Mouse (Mus musculus): Measurements from ENCODE around the gene Sh3bgr. TPM values are rescaled to one million over a fixed set of nuclear protein-coding genes. Genes with fewer than 3 reads are reported as not detected.
A peak's percentile ranks its signal among the peaks of the same experiment; 100 is the strongest.

Gene Sh3bgr
- 50.3 and 60.9 TPM in 2 replicates for polyA plus RNA-seq (2015; fragmentation: Nextera tagmentation; extraction: Ambion mirVana)

GRCm38 (mm10) chr16:96199913-96200701, at the start of gene Sh3bgr:
TSS of gene Sh3bgr (plus strand) at chr16:96200450.
- H3K27me3 ChIP-seq (ENCODE audit: control insufficient read depth, insufficient read depth, low read length) = no peaks in the 10 kb centered on the region
- H3K4me2 ChIP-seq (ENCODE audit: low read depth, low read length) = peak within 1 kb of the TSS; percentile 56
- H3K9ac ChIP-seq (ENCODE audit: low read length) = peak within 1 kb of the TSS; percentile 63
- H3K4me3 ChIP-seq (replicated peaks; ENCODE audit: low read length) = peak within 1 kb of the TSS; percentile 36
- H3K27ac ChIP-seq (ENCODE audit: low read length) = peak within 1 kb of the TSS; percentile 49
- 0 out of 2 replicates have a peak, but pooled peaks cover 3% of the 10 kb centered on the region for H3K4me1 ChIP-seq (ENCODE audit: control insufficient read depth, insufficient read depth, low read length)
- 6% methylated on average over 20 of the region's 20 CpGs for WGBS
- 0 out of 2 replicates have a peak, but pooled peaks cover 1% of the 10 kb centered on the region for H3K9me3 ChIP-seq (replicated peaks; ENCODE audit: control insufficient read depth, low read length)
- peak; percentile 93 for ATAC-seq (ENCODE audit: insufficient read depth, low FRiP score)
- H3K36me3 ChIP-seq (ENCODE audit: control insufficient read depth, insufficient read depth, low read length) = no peaks in the 10 kb centered on the region

DNA sequence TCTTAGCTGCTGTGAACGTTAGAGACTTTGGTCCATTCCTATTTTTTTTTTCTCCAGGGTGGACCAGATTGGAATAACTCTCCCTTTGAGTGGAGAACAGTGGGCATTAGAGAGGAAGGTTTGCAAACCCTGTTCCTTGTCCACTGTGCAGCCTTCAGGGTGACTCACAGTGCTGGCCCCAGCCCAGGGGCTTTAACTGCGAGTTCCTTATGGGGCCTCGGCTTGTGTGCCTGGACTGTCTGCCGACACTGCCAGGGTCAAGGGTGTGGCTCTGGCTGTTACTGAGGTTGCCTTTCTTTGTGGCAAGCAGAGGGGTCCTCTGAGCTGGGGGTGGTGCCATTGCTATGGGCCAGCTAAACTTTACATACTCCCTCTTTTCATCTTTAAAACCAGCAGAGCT, 49.3 kb upstream of the Sh3bgr start:
- no peaks in the 10 kb centered on the region for H3K36me3 ChIP-seq (ENCODE audit: control insufficient read depth, insufficient read depth, low read length)
- peak overlapping the region; percentile 60 for H3K27ac ChIP-seq (ENCODE audit: low read length)
- peak overlapping the region; percentile 38; the same call in 1 of the 2 replicates for H3K9ac ChIP-seq (ENCODE audit: low read length)
- ATAC-seq (ENCODE audit: insufficient read depth, low FRiP score) = no peak
- no peak overlapping the region for H3K4me3 ChIP-seq (replicated peaks; ENCODE audit: low read length)
- H3K9me3 ChIP-seq (replicated peaks; ENCODE audit: control insufficient read depth, low read length) = no peaks in the 10 kb centered on the region
- H3K27me3 ChIP-seq (ENCODE audit: control insufficient read depth, insufficient read depth, low read length) = no peaks in the 10 kb centered on the region
- peaks cover 26% of the 10 kb centered on the region for H3K4me1 ChIP-seq (ENCODE audit: control insufficient read depth, insufficient read depth, low read length)
- WGBS = 36% methylated on average over 4 of the region's 4 CpGs
- H3K4me2 ChIP-seq (ENCODE audit: low read depth, low read length) = no peak overlapping the region

DNA sequence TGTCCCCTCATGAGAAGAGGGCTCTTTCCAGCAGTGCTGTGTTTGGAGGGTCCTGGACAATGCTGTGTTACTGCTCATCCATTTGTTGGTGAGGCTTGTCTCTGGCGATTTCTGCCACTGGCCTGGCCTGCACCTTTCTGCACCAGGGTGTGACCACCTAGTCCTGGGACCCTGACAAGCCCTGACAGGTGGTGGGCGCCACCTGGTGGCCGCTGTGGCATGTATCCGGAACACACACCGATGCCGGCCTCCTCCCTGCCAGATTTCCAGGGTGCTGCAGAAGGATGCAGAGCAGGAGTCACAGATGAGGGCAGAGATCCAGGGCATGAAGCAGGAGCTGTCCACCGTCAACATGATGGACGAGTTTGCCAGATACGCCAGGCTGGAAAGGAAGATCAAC, 48.7 kb upstream of the Sh3bgr start:
- Histone ChIP-seq H3K9me3 (replicated peaks; ENCODE audit: control insufficient read depth, low read length) (no peaks in the 10 kb centered on the region), H3K4me1 (ENCODE audit: control insufficient read depth, insufficient read depth, low read length) (peaks cover 20% of the 10 kb centered on the region), H3K27me3 (ENCODE audit: control insufficient read depth, insufficient read depth, low read length) (no peaks in the 10 kb centered on the region), H3K4me2 (ENCODE audit: low read depth, low read length) (no peak overlapping the region), H3K9ac (ENCODE audit: low read length) (peak overlapping the region; percentile 38; the same call in 1 of the 2 replicates), H3K4me3 (replicated peaks; ENCODE audit: low read length) (no peak overlapping the region), H3K36me3 (ENCODE audit: control insufficient read depth, insufficient read depth, low read length) (no peaks in the 10 kb centered on the region), H3K27ac (ENCODE audit: low read length) (peak overlapping the region; percentile 60; the same call in 1 of the 2 replicates)
- WGBS = 14% methylated on average over 9 of the region's 9 CpGs
- ATAC-seq (ENCODE audit: insufficient read depth, low FRiP score) = peak; percentile 53

DNA sequence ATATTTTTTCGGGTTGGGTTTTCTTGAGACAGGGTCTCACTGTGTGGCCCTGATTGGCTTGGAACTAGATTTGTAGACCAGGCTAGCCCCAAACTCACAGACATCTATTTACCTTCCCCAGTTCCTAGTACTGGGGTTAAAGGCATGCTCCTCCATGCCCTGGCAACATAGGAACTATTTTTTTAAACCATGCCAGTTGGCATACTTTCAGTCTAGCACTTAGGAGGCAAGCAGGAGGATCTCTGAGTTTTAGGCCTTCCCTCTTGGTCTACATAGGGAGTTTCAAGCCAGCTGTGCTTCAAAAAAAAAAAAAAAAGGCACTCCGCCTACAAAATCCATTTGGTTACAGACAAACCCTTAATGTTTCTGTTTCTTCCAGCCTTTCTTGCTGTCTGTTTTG, 45.8 kb upstream of the Sh3bgr start:
- 83% methylated on average over 2 of the region's 2 CpGs for WGBS
- Histone ChIP-seq H3K9me3 (replicated peaks; ENCODE audit: control insufficient read depth, low read length) (no peaks in the 10 kb centered on the region), H3K27me3 (ENCODE audit: control insufficient read depth, insufficient read depth, low read length) (no peaks in the 10 kb centered on the region), H3K4me1 (ENCODE audit: control insufficient read depth, insufficient read depth, low read length) (peaks cover 20% of the 10 kb centered on the region), H3K4me2 (ENCODE audit: low read depth, low read length) (no peak overlapping the region), H3K27ac (ENCODE audit: low read length) (peak overlapping the region; percentile 87; the same call in 1 of the 2 replicates), H3K9ac (ENCODE audit: low read length) (no peak overlapping the region), H3K36me3 (ENCODE audit: control insufficient read depth, insufficient read depth, low read length) (no peaks in the 10 kb centered on the region), H3K4me3 (replicated peaks; ENCODE audit: low read length) (no peak overlapping the region)
- ATAC-seq (ENCODE audit: insufficient read depth, low FRiP score) = no peak

DNA sequence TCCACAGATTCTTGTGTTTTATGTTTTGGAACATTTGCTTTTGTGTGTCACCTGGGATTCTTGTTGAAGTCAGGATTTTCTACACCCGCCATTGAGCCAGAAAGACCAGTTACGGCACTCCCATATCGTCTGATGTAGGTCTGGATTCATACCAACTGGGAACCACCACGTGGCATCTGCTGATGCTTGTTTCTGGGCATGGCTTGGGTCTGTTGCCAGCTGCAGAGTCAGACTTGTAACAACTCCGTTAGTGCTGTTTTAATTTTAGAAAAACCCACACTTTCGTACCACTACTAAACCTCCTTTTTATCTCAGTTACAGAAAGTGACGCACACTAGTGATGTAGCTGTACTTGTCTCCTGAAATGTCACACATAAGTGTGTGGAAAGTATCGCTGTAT, 44.2 kb upstream of the Sh3bgr start:
- Histone ChIP-seq H3K4me1 (ENCODE audit: control insufficient read depth, insufficient read depth, low read length) (peaks cover 15% of the 10 kb centered on the region), H3K27ac (ENCODE audit: low read length) (peak overlapping the region; percentile 87), H3K36me3 (ENCODE audit: control insufficient read depth, insufficient read depth, low read length) (no peaks in the 10 kb centered on the region), H3K4me2 (ENCODE audit: low read depth, low read length) (no peak overlapping the region), H3K9me3 (replicated peaks; ENCODE audit: control insufficient read depth, low read length) (no peaks in the 10 kb centered on the region), H3K4me3 (replicated peaks; ENCODE audit: low read length) (no peak overlapping the region), H3K27me3 (ENCODE audit: control insufficient read depth, insufficient read depth, low read length) (no peaks in the 10 kb centered on the region), H3K9ac (ENCODE audit: low read length) (no peak overlapping the region)
- ATAC-seq (ENCODE audit: insufficient read depth, low FRiP score) = no peak
- 78% methylated on average over 8 of the region's 8 CpGs for WGBS

GRCm38 (mm10) chr16:96157171-96157570, 43.1 kb upstream of the Sh3bgr start:
- ATAC-seq (ENCODE audit: insufficient read depth, low FRiP score) = no peak
- no peak overlapping the region for H3K4me2 ChIP-seq (ENCODE audit: low read depth, low read length)
- no peak overlapping the region for H3K4me3 ChIP-seq (replicated peaks; ENCODE audit: low read length)
- H3K27ac ChIP-seq (ENCODE audit: low read length) = 0 out of 2 replicates have a peak overlapping the region, but pooled peaks have one; percentile 49
- H3K27me3 ChIP-seq (ENCODE audit: control insufficient read depth, insufficient read depth, low read length) = no peaks in the 10 kb centered on the region
- H3K9ac ChIP-seq (ENCODE audit: low read length) = no peak overlapping the region
- peaks cover 7% of the 10 kb centered on the region for H3K4me1 ChIP-seq (ENCODE audit: control insufficient read depth, insufficient read depth, low read length)
- no peaks in the 10 kb centered on the region for H3K36me3 ChIP-seq (ENCODE audit: control insufficient read depth, insufficient read depth, low read length)
- no peaks in the 10 kb centered on the region for H3K9me3 ChIP-seq (replicated peaks; ENCODE audit: control insufficient read depth, low read length)
- 91% methylated on average over 11 of the region's 11 CpGs for WGBS

GRCm38 (mm10) chr16:96158511-96159080, 41.7 kb upstream of the Sh3bgr start:
- Histone ChIP-seq H3K4me2 (ENCODE audit: low read depth, low read length) (peak overlapping the region; percentile 98), H3K9me3 (replicated peaks; ENCODE audit: control insufficient read depth, low read length) (no peaks in the 10 kb centered on the region), H3K4me3 (replicated peaks; ENCODE audit: low read length) (peak overlapping the region; percentile 61), H3K27me3 (ENCODE audit: control insufficient read depth, insufficient read depth, low read length) (no peaks in the 10 kb centered on the region), H3K27ac (ENCODE audit: low read length) (peak overlapping the region; percentile 12; the same call in 1 of the 2 replicates), H3K4me1 (ENCODE audit: control insufficient read depth, insufficient read depth, low read length) (peaks cover 7% of the 10 kb centered on the region), H3K9ac (ENCODE audit: low read length) (peak overlapping the region; percentile 92), H3K36me3 (ENCODE audit: control insufficient read depth, insufficient read depth, low read length) (no peaks in the 10 kb centered on the region)
- no peak for ATAC-seq (ENCODE audit: insufficient read depth, low FRiP score)
- WGBS = 55% methylated on average over 12 of the region's 12 CpGs

DNA sequence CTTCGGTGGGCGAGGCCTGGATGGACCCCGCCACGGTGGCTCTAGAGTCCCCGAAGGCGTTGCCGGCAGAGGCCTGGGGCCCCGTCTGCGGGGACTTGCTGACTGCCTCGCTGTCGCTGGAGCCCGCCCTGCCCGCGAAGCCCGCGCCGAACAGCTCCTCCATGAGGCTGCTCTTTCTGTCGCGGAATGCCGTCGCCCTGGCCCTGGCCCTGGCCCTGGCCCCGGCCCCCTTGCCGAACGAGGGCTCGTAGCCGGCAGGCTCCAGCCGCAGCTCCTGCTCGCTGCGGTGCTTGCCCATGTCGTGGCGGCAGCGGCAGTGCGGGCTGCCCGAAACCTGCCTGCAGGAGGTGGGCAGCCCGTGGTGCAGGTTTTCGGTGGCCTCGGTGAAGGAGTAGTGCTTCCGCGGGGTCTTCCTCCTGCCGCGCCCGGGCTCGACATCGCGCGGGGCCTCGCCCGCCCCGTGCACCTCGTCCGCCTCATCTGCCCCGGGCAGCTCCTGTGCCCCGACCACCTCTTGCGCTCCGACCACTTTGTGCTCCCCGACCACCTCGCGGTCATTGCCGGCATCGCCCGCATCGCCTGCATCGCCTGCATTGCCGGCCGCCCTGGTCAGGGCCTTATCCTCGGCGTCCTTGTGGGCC, 41.0 kb upstream of the Sh3bgr start:
- Histone ChIP-seq H3K4me2 (ENCODE audit: low read depth, low read length) (peak overlapping the region; percentile 98), H3K9me3 (replicated peaks; ENCODE audit: control insufficient read depth, low read length) (no peaks in the 10 kb centered on the region), H3K27ac (ENCODE audit: low read length) (peak overlapping the region; percentile 75), H3K4me1 (ENCODE audit: control insufficient read depth, insufficient read depth, low read length) (peaks cover 7% of the 10 kb centered on the region), H3K27me3 (ENCODE audit: control insufficient read depth, insufficient read depth, low read length) (no peaks in the 10 kb centered on the region), H3K4me3 (replicated peaks; ENCODE audit: low read length) (peak overlapping the region; percentile 61), H3K9ac (ENCODE audit: low read length) (peak overlapping the region; percentile 92), H3K36me3 (ENCODE audit: control insufficient read depth, insufficient read depth, low read length) (no peaks in the 10 kb centered on the region)
- ATAC-seq (ENCODE audit: insufficient read depth, low FRiP score) = peak; percentile 77
- WGBS = under 1% methylated on average over 65 of the region's 67 CpGs
